Mouse (Mus musculus): ENCODE data around the gene AU015836. TPM values are rescaled to one million over a fixed set of nuclear protein-coding genes. Genes with fewer than 3 reads are reported as not detected.
"Not testable (repeated sequence)": the region's sequence is repeated elsewhere in the genome, so short reads cannot be mapped to it uniquely, and the experiment has no call there.

AU015836 gene
- not detected in 2 replicates for total RNA-seq (2015; ENCODE audit: low replicate concordance)
- total RNA-seq (2017; ENCODE audit: low replicate concordance), result not detected in 2 replicates

GRCm38 (mm10) chrX:93968444-93968843 is at the start of gene AU015836:
AU015836 (plus strand) TSS chrX:93968659.
- ATAC-seq (replicated peaks; ENCODE audit: low FRiP score, poor library complexity, severe bottlenecking), result no peak

- no peak for ATAC-seq (replicated peaks; ENCODE audit: low FRiP score, poor library complexity, severe bottlenecking)
Observed at GRCm38 (mm10) chrX:93919017-93919416, 49.4 kb upstream of the AU015836 start.

- 0 out of 2 replicates have a peak, but pooled peaks have one; percentile 35 for ATAC-seq (replicated peaks; ENCODE audit: low FRiP score, poor library complexity, severe bottlenecking)
Observed at GRCm38 (mm10) chrX:93928379-93928778, 40.1 kb upstream of the AU015836 start.

- ATAC-seq (replicated peaks; ENCODE audit: low FRiP score, poor library complexity, severe bottlenecking), result peak; percentile 85
Observed at GRCm38 (mm10) chrX:93928794-93929193, 39.7 kb upstream of the AU015836 start.

- no peak for ATAC-seq (replicated peaks; ENCODE audit: low FRiP score, poor library complexity, severe bottlenecking)
Observed at GRCm38 (mm10) chrX:93931694-93932093, 36.8 kb upstream of the AU015836 start.

- ATAC-seq (replicated peaks; ENCODE audit: low FRiP score, poor library complexity, severe bottlenecking), result no peak
Observed at GRCm38 (mm10) chrX:93956727-93957126, 11.7 kb upstream of the AU015836 start.

- no peak for ATAC-seq (replicated peaks; ENCODE audit: low FRiP score, poor library complexity, severe bottlenecking)
Observed at GRCm38 (mm10) chrX:93958502-93958901, 10.0 kb upstream of the AU015836 start.

GRCm38 (mm10) chrX:93980341-93980740 is 11.9 kb downstream of the AU015836 start:
- no peak for ATAC-seq (replicated peaks; ENCODE audit: low FRiP score, poor library complexity, severe bottlenecking)

GRCm38 (mm10) chrX:93982193-93982592 is 13.7 kb downstream of the AU015836 start:
- ATAC-seq (replicated peaks; ENCODE audit: low FRiP score, poor library complexity, severe bottlenecking), result no peak

GRCm38 (mm10) chrX:93985096-93985495 is 16.6 kb downstream of the AU015836 start:
- not testable (repeated sequence) for ATAC-seq (replicated peaks; ENCODE audit: low FRiP score, poor library complexity, severe bottlenecking)

GRCm38 (mm10) chrX:94006991-94007390 is 38.5 kb downstream of the AU015836 start:
- peak; percentile 81 for ATAC-seq (replicated peaks; ENCODE audit: low FRiP score, poor library complexity, severe bottlenecking)

- 0 out of 2 replicates have a peak, but pooled peaks have one; percentile 60 for ATAC-seq (replicated peaks; ENCODE audit: low FRiP score, poor library complexity, severe bottlenecking)
Observed at GRCm38 (mm10) chrX:94009442-94009841, 41.0 kb downstream of the AU015836 start.

- no peak for ATAC-seq (replicated peaks; ENCODE audit: low FRiP score, poor library complexity, severe bottlenecking)
Observed at GRCm38 (mm10) chrX:94011656-94012173, 43.3 kb downstream of the AU015836 start.

GRCm38 (mm10) chrX:94012479-94013167 is 44.2 kb downstream of the AU015836 start:
- no peak for ATAC-seq (replicated peaks; ENCODE audit: low FRiP score, poor library complexity, severe bottlenecking)

GRCm38 (mm10) chrX:94016891-94017290 is 48.4 kb downstream of the AU015836 start:
- ATAC-seq (replicated peaks; ENCODE audit: low FRiP score, poor library complexity, severe bottlenecking), result no peak

GRCm38 (mm10) chrX:94022264-94022874 is 53.9 kb downstream of the AU015836 start:
- ATAC-seq (replicated peaks; ENCODE audit: low FRiP score, poor library complexity, severe bottlenecking), result no peak

Other genes starting within 250 kb of the AU015836 start
- 30.7 and 48.8 TPM in 2 replicates for gene Pdk3, start 136.5 kb upstream of the AU015836 start, total RNA-seq (2015; ENCODE audit: low replicate concordance)
- 12.8 and 14.6 TPM in 2 replicates for gene Pdk3, start 136.5 kb upstream of the AU015836 start, total RNA-seq (2017; ENCODE audit: low replicate concordance)
- gene Zfx, start 155.0 kb downstream of the AU015836 start, total RNA-seq (2015; ENCODE audit: low replicate concordance), result 11.1 and 23.6 TPM in 2 replicates
- gene Zfx, start 155.0 kb downstream of the AU015836 start, total RNA-seq (2017; ENCODE audit: low replicate concordance), result 12.4 and 25.9 TPM in 2 replicates
- 50.3 and 58.3 TPM in 2 replicates for gene Eif2s3x, start 244.2 kb downstream of the AU015836 start, total RNA-seq (2015; ENCODE audit: low replicate concordance)
- 42.2 and 45.9 TPM in 2 replicates for gene Eif2s3x, start 244.2 kb downstream of the AU015836 start, total RNA-seq (2017; ENCODE audit: low replicate concordance)